Mouse (Mus musculus) kidney, adult 8-10 months (tissue): ENCODE results near the gene Cnbd2.
"Not testable (repeated sequence)": the region's sequence is repeated elsewhere in the genome, so short reads cannot be mapped to it uniquely, and the experiment has no call there.

ENCODE experiments used
- DNase-seq, 2 experiments: peaks; one replicate each; pipeline ENCODE4 v3.0.0; 2022

The Cnbd2 gene

GRCm38 (mm10) chr2:156394282-156394681, 82.2 kb downstream of the Cnbd2 start:
- no peak for DNase-seq

DNA sequence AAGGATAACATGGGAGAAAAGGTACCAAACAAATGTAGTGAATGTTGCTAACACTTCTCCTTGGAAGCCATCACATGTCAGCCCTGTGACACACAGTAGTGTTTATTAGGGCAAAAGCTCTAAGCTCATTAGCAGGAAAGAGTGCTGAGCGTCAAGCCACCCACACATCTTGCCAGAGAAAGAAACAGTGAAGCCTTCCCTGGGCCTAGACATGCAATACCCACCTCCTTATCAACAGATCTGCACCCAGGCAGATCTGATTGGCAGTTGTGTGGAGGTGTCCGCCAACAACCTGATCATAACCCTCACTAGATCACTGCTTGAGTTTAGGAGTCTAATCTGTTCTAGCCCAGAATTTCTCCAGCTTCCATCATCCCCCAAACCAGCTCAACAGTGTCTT, 84.0 kb downstream of the Cnbd2 start:
- DNase-seq = no peak

DNA sequence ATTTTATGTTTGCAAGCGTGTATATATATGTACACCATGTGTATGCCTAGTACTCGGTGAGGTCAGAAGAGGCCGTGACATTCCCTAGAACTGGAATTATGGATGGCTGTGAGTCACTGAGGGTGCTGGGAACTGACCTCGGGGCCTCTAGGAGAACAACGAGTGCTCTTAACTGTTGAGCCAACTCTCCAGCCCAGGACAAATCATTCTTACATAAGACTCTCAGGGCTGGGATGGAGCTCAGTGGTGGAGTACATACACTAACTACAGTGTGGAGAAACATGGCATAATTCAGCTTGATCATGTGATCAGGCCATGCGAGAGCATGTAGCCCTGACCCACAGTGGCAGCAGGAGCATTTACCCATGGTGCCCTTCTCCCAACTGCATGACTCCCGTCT, 85.9 kb downstream of the Cnbd2 start:
- DNase-seq = no peak

DNA sequence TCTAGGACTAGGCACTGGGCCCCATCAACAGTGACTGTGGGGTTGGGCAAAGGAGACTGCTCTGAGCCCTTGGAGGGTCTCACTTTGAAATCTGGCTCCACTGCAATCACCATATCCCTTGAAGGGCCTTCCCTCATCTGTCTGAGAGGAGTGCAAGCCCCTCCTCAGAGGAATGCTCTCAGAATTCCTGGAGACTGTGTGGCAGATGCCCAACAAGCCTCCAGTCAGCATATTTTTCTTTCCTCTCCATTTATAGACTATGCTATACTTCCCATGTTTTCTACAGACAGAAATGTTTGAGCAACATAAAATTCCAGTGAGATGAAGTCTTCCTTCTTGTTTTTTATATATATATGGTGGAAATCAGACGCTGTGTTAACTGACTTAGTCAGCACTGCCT, 87.4 kb downstream of the Cnbd2 start:
- no peak for DNase-seq

GRCm38 (mm10) chr2:156401331-156401730, 89.2 kb downstream of the Cnbd2 start:
- DNase-seq = peak in 1 of 2 experiments; percentile 29

DNA sequence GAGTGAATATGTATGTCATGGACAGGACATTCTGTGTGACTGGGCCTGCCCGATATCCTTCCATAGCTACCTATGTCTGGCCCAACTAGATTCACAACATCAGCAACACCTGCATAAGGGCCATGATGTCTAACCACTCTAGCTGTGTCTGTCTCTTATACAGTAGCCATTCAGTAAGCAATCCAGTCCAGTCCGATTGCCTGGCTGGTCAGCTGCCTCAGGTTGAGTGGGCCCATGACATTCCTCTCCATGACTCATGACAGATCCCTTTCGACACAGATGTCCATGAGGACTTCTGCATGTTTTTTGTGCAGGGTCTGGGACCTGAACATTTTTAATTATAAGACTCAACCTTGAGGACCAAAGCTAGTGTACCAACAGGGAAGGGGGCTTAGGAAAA, 89.9 kb downstream of the Cnbd2 start:
- DNase-seq = no peak

GRCm38 (mm10) chr2:156406987-156407386, 94.9 kb downstream of the Cnbd2 start:
- DNase-seq = no peak

DNA sequence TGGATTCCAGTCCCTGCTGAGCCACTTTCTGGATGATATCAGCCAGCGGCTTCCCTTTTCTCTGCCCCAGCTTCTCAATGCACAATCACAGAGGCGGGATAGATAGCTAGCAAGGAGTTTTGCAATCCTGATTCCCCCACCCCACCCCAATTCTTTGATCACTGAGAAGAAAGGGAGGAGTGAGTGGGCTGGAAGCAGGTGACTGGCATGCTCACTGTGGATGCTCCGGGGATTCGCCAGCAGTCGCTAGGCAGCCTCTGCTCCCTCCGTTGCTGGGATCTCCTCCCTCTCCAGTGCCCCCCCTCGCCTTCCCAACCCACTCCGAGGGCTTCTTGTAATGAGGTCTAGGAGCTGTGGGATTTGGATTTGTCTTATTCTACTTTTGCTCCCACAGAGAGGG, 96.1 kb downstream of the Cnbd2 start:
- no peak for DNase-seq

GRCm38 (mm10) chr2:156411348-156411747, 99.2 kb downstream of the Cnbd2 start:
- DNase-seq = not testable (repeated sequence)

DNA sequence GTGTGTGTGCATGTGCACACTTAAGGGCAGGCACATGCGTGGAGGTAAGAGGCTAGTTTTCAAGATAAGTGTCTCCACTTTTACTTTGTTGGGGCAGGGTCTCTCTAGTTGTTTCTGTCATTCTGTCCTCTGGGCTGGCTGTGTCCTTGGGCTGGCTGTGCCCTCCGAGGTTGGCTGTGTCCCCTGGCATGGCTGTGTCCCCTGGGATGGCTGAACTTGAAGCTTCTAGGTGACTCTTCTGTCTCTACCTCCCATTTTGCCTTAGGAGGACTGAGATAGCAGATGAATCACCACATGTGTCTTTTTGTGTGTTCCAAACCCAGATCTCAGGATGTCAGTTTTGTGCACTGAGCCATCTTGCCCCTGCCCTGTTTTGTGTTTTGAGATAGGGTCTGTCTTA, 102.9 kb downstream of the Cnbd2 start:
- no peak for DNase-seq

DNA sequence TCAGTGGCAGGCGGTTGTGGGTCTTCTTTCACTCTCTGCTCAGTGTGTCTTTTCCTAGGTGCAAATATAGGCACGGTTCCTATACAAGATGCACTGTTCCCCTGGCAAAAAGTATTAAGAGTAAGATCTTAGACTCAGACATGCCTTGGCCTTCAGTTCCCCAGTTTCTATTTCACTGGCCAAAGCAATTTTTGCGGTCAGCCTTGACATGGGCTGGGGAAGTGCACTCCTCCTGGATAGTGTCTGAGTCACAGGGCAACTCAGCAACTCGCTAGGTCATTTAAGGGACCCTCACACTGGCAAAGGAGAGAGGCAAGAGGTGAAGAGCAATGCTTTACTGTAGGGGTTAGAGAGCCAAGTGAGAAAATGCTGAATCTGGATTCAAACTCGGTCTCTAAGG, 103.6 kb downstream of the Cnbd2 start:
- DNase-seq = no peak

- DNase-seq = no peak
Measured at GRCm38 (mm10) chr2:156417194-156417593, 105.1 kb downstream of the Cnbd2 start.

GRCm38 (mm10) chr2:156418467-156418866, 106.4 kb downstream of the Cnbd2 start:
- no peak for DNase-seq

DNA sequence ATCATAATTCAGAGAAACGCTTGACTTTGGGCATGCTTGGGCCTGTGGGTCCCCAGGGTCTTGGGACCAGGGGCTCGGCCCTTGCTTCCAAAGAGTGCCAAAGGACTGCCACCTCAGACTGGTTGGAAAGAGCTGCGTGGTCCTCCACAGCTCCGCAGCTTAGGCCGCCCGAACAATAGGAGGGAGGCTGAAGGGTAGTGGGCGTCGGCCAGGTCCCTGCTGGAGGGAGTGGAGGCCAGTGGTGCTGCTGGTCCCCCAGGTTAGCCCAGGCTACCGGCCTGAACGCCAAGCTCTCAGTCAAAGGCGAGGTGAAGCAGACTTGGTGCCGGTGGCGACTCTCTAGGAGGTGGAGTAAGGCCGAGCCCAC, 108.2 kb downstream of the Cnbd2 start:
- no peak for DNase-seq

- DNase-seq = peak; percentile 63 to 65
Measured at GRCm38 (mm10) chr2:156420694-156421380, 108.7 kb downstream of the Cnbd2 start, which contains the start of gene Epb41l1. TSS of gene Epb41l1 (plus strand) at chr2:156420909.

GRCm38 (mm10) chr2:156421381-156422110, 109.4 kb downstream of the Cnbd2 start:
- peak in 1 of 2 experiments; percentile 37 for DNase-seq

- no peak for DNase-seq
Measured at GRCm38 (mm10) chr2:156422631-156423030, 110.5 kb downstream of the Cnbd2 start.

- no peak for DNase-seq
Measured at GRCm38 (mm10) chr2:156423672-156424071, 111.6 kb downstream of the Cnbd2 start.
